Mouse (Mus musculus): ENCODE measurements at regions not wholly inside any gene's neighbourhood (a gene's known extent, or its start where the extent isn't known, plus 50 kb on each side); places are given as distances from the start of the nearest gene placed in this dataset.
"Not testable (repeated sequence)": the region's sequence is repeated elsewhere in the genome, so short reads cannot be mapped to it uniquely, and the experiment has no call there.

- in situ Hi-C loops (cut with MboI, MseI): loop anchor here (5.0 kb wide), 1 partner anchor 39 kb away; no protein-coding TSS in a partner anchor
These were observed 393.2 kb downstream of the Gpm6a start for GRCm38 (mm10) chr8:55347851-55348250.

- in situ Hi-C loops (cut with MboI, MseI): loop anchor here (25.0 kb wide), 2 partner anchors 473 to 723 kb away; partner anchors contain the start of gene Wdr17
These were observed 405.2 kb downstream of the Gpm6a start for GRCm38 (mm10) chr8:55359851-55360250.

- in situ Hi-C loops (cut with MboI, MseI): loop anchor here (25.0 kb wide), 2 partner anchors 480 to 730 kb away; partner anchors contain the start of gene Wdr17
These were observed 412.8 kb downstream of the Gpm6a start for GRCm38 (mm10) chr8:55367431-55367830.

- in situ Hi-C loops (cut with MboI, MseI): no loop called here
These were observed 442.4 kb downstream of the Gpm6a start for GRCm38 (mm10) chr8:55397046-55397445.

- in situ Hi-C loops (cut with MboI, MseI): no loop called here
These were observed 443.7 kb downstream of the Gpm6a start for GRCm38 (mm10) chr8:55398331-55398730.

GRCm38 (mm10) chr8:55400412-55400811 lies 445.8 kb downstream of the Gpm6a start:
- in situ Hi-C loops (cut with MboI, MseI): loop anchor here (5.0 kb wide), 1 partner anchor 278 kb away; no protein-coding TSS in a partner anchor

- in situ Hi-C loops (cut with MboI, MseI): not testable (repeated sequence)
These were observed 452.3 kb downstream of the Gpm6a start for GRCm38 (mm10) chr8:55406903-55407302.
